Mouse (Mus musculus) MEL (cell line): ENCODE measurements around the gene Pten. TPM values are rescaled to one million over a fixed set of nuclear protein-coding genes. Genes with fewer than 3 reads are reported as not detected.

ENCODE experiments used
- DNase-seq: peaks from one replicate; pipeline ENCODE4 v3.0.0; 2011; ENCODE audit warnings: low read depth, low spot score
- H3K27ac ChIP-seq: 2 replicates; pipeline ENCODE4 v1.5.1; 2012; ENCODE audit warnings: low read depth, mild to moderate bottlenecking, control low read depth, low read length, moderate library complexity; ENCODE audit not compliant: control insufficient read depth
- H3K27me3 ChIP-seq, 2 experiments: fragments of 150-350 bp in 1 of 2; sonication (generic) in 1 of 2; 2 replicates each; pipeline ENCODE4 v1.6.1; 2012; ENCODE audit warnings: low read length in 2 of 2, mild to moderate bottlenecking in 2 of 2, improper control_type of control experiment in 1 of 2, moderate library complexity in 1 of 2; ENCODE audit not compliant: insufficient read depth in 2 of 2, control insufficient read depth in 1 of 2
- H3K36me3 ChIP-seq, 2 experiments: 2 replicates each; pipeline ENCODE4 v1.6.1; 2012 to 2014; ENCODE audit warnings: low read length in 2 of 2, improper control_type of control experiment in 1 of 2, inconsistent platforms in 1 of 2, mild to moderate bottlenecking in 1 of 2; ENCODE audit not compliant: insufficient read depth in 2 of 2, control insufficient read depth in 1 of 2
- H3K4me1 ChIP-seq, 2 experiments: fragments of 150-350 bp in 1 of 2; sonication (generic) in 1 of 2; 2 replicates each; pipeline ENCODE4 v1.6.1; 2012; ENCODE audit warnings: low read length in 2 of 2, improper control_type of control experiment in 1 of 2, mild to moderate bottlenecking in 1 of 2; ENCODE audit not compliant: insufficient read depth in 2 of 2, control insufficient read depth in 1 of 2
- H3K4me3 ChIP-seq, 2 experiments: fragments of 150-350 bp in 1 of 2; sonication (generic) in 1 of 2; 2 replicates each; pipeline ENCODE4 v1.5.1; 2012; ENCODE audit warnings: low read depth in 2 of 2, low read length in 2 of 2, mild to moderate bottlenecking in 2 of 2, moderate library complexity in 2 of 2, control low read depth in 1 of 2, improper control_type of control experiment in 1 of 2; ENCODE audit not compliant: control insufficient read depth in 1 of 2, insufficient read depth in 1 of 2
- H3K79me2 ChIP-seq: 2 replicates; pipeline ENCODE4 v1.6.1; 2012; ENCODE audit warnings: mild to moderate bottlenecking, low read length, moderate library complexity; ENCODE audit not compliant: control insufficient read depth, poor library complexity, insufficient read depth
- H3K9ac ChIP-seq: 2 replicates; pipeline ENCODE4 v1.6.1; 2012; ENCODE audit warnings: low read depth, mild to moderate bottlenecking, control low read depth, low read length, moderate library complexity; ENCODE audit not compliant: control insufficient read depth, poor library complexity, severe bottlenecking
- H3K9me3 ChIP-seq: fragments of 150-350 bp; sonication (generic); replicated peaks from 2 replicates; pipeline ENCODE4 v1.6.1; 2012; ENCODE audit warnings: mild to moderate bottlenecking, low read length, improper control_type of control experiment, moderate library complexity; ENCODE audit not compliant: insufficient read depth
- BHLHE40 ChIP-seq: IDR thresholded peaks from 2 replicates; pipeline ENCODE4 v1.6.1; 2012; ENCODE audit warnings: low read depth, mild to moderate bottlenecking, inconsistent platforms, low read length, improper control_type of control experiment, borderline replicate concordance
- CHD1 ChIP-seq: IDR thresholded peaks from 2 replicates; pipeline ENCODE4 v1.6.1; 2012; ENCODE audit warnings: low read depth, mild to moderate bottlenecking, inconsistent platforms, low read length, improper control_type of control experiment
- CHD2 ChIP-seq: IDR thresholded peaks from 2 replicates; pipeline ENCODE4 v1.6.1; 2011; ENCODE audit warnings: low read length, improper control_type of control experiment
- CTCF ChIP-seq, 3 experiments: IDR thresholded peaks in 2 of 3; conservative IDR thresholded peaks in 1 of 3; 2 replicates each; pipeline ENCODE4 v1.5.1; 2011 to 2012; ENCODE audit warnings: low read length in 3 of 3, low read depth in 2 of 3, mild to moderate bottlenecking in 2 of 3, improper control_type of control experiment in 1 of 3, inconsistent platforms in 1 of 3, mixed read lengths in 1 of 3, moderate library complexity in 1 of 3; ENCODE audit not compliant: control insufficient read depth in 1 of 3, insufficient read depth in 1 of 3, poor library complexity in 1 of 3, severe bottlenecking in 1 of 3
- ELF1 ChIP-seq: IDR thresholded peaks from 2 replicates; pipeline ENCODE4 v1.6.1; 2014; ENCODE audit warnings: low read depth, mild to moderate bottlenecking, inconsistent platforms, low read length, improper control_type of control experiment, moderate library complexity
- EP300 ChIP-seq, 2 experiments: IDR thresholded peaks; 2 replicates each; pipeline ENCODE4 v1.6.1; 2011; ENCODE audit warnings: improper control_type of control experiment in 2 of 2, low read length in 2 of 2, low read depth in 1 of 2, mild to moderate bottlenecking in 1 of 2
- GABPA ChIP-seq: IDR thresholded peaks from 2 replicates; pipeline ENCODE4 v1.6.1; 2012; ENCODE audit warnings: low read depth, mild to moderate bottlenecking, inconsistent platforms, low read length, improper control_type of control experiment, moderate library complexity
- GATA1 ChIP-seq: IDR thresholded peaks from 2 replicates; pipeline ENCODE4 v1.6.1; 2011; ENCODE audit warnings: low read depth, low read length, improper control_type of control experiment
- HCFC1 ChIP-seq: IDR thresholded peaks from 2 replicates; pipeline ENCODE4 v1.6.1; 2012; ENCODE audit warnings: low read depth, mild to moderate bottlenecking, inconsistent platforms, low read length, improper control_type of control experiment, moderate library complexity
- MAZ ChIP-seq: IDR thresholded peaks from 2 replicates; pipeline ENCODE4 v1.6.1; 2012; ENCODE audit warnings: low read depth, mild to moderate bottlenecking, inconsistent platforms, low read length, improper control_type of control experiment
- MEF2A ChIP-seq: IDR thresholded peaks from 2 replicates; pipeline ENCODE4 v1.6.1; 2014; ENCODE audit warnings: low read depth, mild to moderate bottlenecking, inconsistent platforms, low read length, improper control_type of control experiment; ENCODE audit not compliant: poor library complexity, insufficient replicate concordance, severe bottlenecking; ENCODE audit errors: extremely low read depth
- MXI1 ChIP-seq: IDR thresholded peaks from 2 replicates; pipeline ENCODE4 v1.6.1; 2011; ENCODE audit warnings: mild to moderate bottlenecking, low read depth, low read length, improper control_type of control experiment
- MYB ChIP-seq: IDR thresholded peaks from 2 replicates; pipeline ENCODE4 v1.6.1; 2011; ENCODE audit warnings: mild to moderate bottlenecking, low read depth, low read length, improper control_type of control experiment
- MYC ChIP-seq: IDR thresholded peaks from 2 replicates; pipeline ENCODE4 v1.6.1; 2011; ENCODE audit warnings: low read depth, mild to moderate bottlenecking, low read length, improper control_type of control experiment, moderate library complexity
- NELFE ChIP-seq: IDR thresholded peaks from 2 replicates; pipeline ENCODE4 v1.6.1; 2011; ENCODE audit warnings: low read depth, low read length, improper control_type of control experiment
- NRF1 ChIP-seq: IDR thresholded peaks from 2 replicates; pipeline ENCODE4 v1.6.1; 2014; ENCODE audit warnings: low read depth, mild to moderate bottlenecking, inconsistent platforms, low read length, improper control_type of control experiment, moderate library complexity; ENCODE audit not compliant: poor library complexity, insufficient read depth, severe bottlenecking
- POLR2AphosphoS2 ChIP-seq: IDR thresholded peaks from 2 replicates; pipeline ENCODE4 v1.6.1; 2011; ENCODE audit warnings: low read length, improper control_type of control experiment
- RAD21 ChIP-seq: IDR thresholded peaks from 2 replicates; pipeline ENCODE4 v1.6.1; 2011; ENCODE audit warnings: mild to moderate bottlenecking, low read depth, low read length, improper control_type of control experiment
- SMC3 ChIP-seq: IDR thresholded peaks from 2 replicates; pipeline ENCODE4 v1.6.1; 2011; ENCODE audit warnings: low read depth, low read length, improper control_type of control experiment
- TCF12 ChIP-seq: IDR thresholded peaks from 2 replicates; pipeline ENCODE4 v1.6.1; 2014; ENCODE audit warnings: low read depth, mild to moderate bottlenecking, inconsistent platforms, low read length, improper control_type of control experiment, moderate library complexity
- USF1 ChIP-seq: IDR thresholded peaks from 2 replicates; pipeline ENCODE4 v1.6.1; 2014; ENCODE audit warnings: low read depth, mild to moderate bottlenecking, inconsistent platforms, low read length, improper control_type of control experiment, moderate library complexity
- USF2 ChIP-seq, 2 experiments: IDR thresholded peaks; 2 replicates each; pipeline ENCODE4 v1.6.1; 2011 to 2012; ENCODE audit warnings: improper control_type of control experiment in 2 of 2, low read length in 2 of 2, borderline replicate concordance in 1 of 2, inconsistent platforms in 1 of 2, low read depth in 1 of 2, mild to moderate bottlenecking in 1 of 2; ENCODE audit not compliant: insufficient read depth in 1 of 2
- ZKSCAN1 ChIP-seq: IDR thresholded peaks from 2 replicates; pipeline ENCODE4 v1.6.1; 2012; ENCODE audit warnings: low read depth, mild to moderate bottlenecking, inconsistent platforms, low read length, improper control_type of control experiment, moderate library complexity
- ZNF384 ChIP-seq: IDR thresholded peaks from 2 replicates; pipeline ENCODE4 v1.6.1; 2012; ENCODE audit warnings: low read depth, mild to moderate bottlenecking, inconsistent platforms, low read length, improper control_type of control experiment
- polyA plus RNA-seq, 2 experiments: library from polyadenylated mRNA; stranded (reverse) in 1 of 2; unstranded in 1 of 2; fragments of >175 nt in 1 of 2; fragments of >200 nt in 1 of 2; gene quantifications; 2 replicates each; pipeline versions ENCODE4 v1.2.1 to v1.2.4; 2012; ENCODE audit warnings: low replicate concordance in 2 of 2, low read depth in 1 of 2; ENCODE audit not compliant: insufficient read length in 2 of 2, insufficient read depth in 1 of 2, missing spikeins in 1 of 2
- total RNA-seq: library from RNA; depleted of rRNA; stranded (reverse); fragments of 300-350 nt; gene quantifications from 2 replicates; pipeline ENCODE4 v1.2.3, GENCODE M21; 2012

Gene Pten
- total and polyA plus RNA-seq, 3 experiments, result 22.7 to 104 (median 35.8) TPM

GRCm38 (mm10) chr19:32729785-32730184 is 27.5 kb upstream of the Pten start:
- no peak for DNase-seq
- Histone ChIP-seq H3K9ac (no peak overlapping the region), H3K27ac (no peak overlapping the region), H3K79me2 (no peaks in the 10 kb centered on the region), H3K27me3 (no peaks in the 10 kb centered on the region; a peak in 1 of 4 replicates), H3K36me3 (no peaks in the 10 kb centered on the region), H3K9me3 (no peaks in the 10 kb centered on the region), H3K4me3 (no peak overlapping the region), H3K4me1 (no peaks in the 10 kb centered on the region)
- TF ChIP-seq MYC (no peak), MYB (no peak), CHD2 (no peak), EP300 (IDR thresholded peaks at IDR 0.05; ENCODE audit: low read depth in 1 of 2, low read length in 2 of 2) (no peak), ZKSCAN1 (no peak), MXI1 (no peak), ZNF384 (no peak), GABPA (no peak), GATA1 (no peak), BHLHE40 (no peak), CHD1 (no peak), HCFC1 (no peak)

DNA sequence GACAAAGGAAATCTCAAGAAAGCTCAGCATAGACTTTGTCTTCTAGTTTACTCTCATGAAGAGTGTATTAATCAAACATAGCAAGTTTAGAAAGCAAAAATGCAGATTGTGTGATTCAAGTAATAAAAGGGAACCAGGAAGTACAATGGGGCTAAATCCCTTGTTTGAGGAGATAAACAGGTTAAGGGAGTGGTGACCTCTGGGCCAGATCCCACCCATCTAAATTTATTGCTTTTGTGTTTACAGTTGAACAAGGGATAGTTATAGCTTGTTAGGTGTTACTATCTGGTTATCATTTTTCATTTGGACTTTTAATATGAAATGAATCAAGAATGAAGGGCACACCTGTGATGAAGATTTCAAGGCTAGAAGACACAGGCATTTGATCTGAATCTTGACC is 24.4 kb upstream of the Pten start:
- Histone ChIP-seq H3K4me1 (no peaks in the 10 kb centered on the region), H3K9me3 (no peaks in the 10 kb centered on the region), H3K9ac (no peak overlapping the region), H3K79me2 (no peaks in the 10 kb centered on the region), H3K27me3 (no peaks in the 10 kb centered on the region; a peak in 1 of 4 replicates), H3K27ac (no peak overlapping the region), H3K36me3 (no peaks in the 10 kb centered on the region), H3K4me3 (no peak overlapping the region)
- TF ChIP-seq NELFE (no peak), MAZ (no peak), RAD21 (no peak), MYC (no peak), BHLHE40 (no peak), GATA1 (no peak), USF1 (no peak), MEF2A (no peak), ELF1 (no peak), TCF12 (no peak), MXI1 (no peak), NRF1 (no peak), ZNF384 (no peak), SMC3 (no peak), POLR2AphosphoS2 (no peak), USF2 (IDR thresholded peaks at IDR 0.05; ENCODE audit: borderline replicate concordance in 1 of 2, insufficient read depth in 1 of 2, low read depth in 1 of 2, low read length in 2 of 2) (no peak), CTCF (IDR thresholded peaks at IDR 0.05 in 2 of 3, conservative IDR thresholded peaks at IDR 0.05 in 1 of 3; ENCODE audit: control insufficient read depth in 1 of 3, insufficient read depth in 1 of 3, low read depth in 2 of 3, low read length in 3 of 3, poor library complexity in 1 of 3, severe bottlenecking in 1 of 3) (no peak)
- no peak for DNase-seq
